Mouse (Mus musculus): ENCODE results near the gene Paqr8. TPM values are rescaled to one million over a fixed set of nuclear protein-coding genes. Genes with fewer than 3 reads are reported as not detected.
"Not testable (repeated sequence)": the region's sequence is repeated elsewhere in the genome, so short reads cannot be mapped to it uniquely, and the experiment has no call there.

Paqr8 gene
- polyA plus RNA-seq, 1 experiment from 2014 or later = 12.7 TPM

DNA sequence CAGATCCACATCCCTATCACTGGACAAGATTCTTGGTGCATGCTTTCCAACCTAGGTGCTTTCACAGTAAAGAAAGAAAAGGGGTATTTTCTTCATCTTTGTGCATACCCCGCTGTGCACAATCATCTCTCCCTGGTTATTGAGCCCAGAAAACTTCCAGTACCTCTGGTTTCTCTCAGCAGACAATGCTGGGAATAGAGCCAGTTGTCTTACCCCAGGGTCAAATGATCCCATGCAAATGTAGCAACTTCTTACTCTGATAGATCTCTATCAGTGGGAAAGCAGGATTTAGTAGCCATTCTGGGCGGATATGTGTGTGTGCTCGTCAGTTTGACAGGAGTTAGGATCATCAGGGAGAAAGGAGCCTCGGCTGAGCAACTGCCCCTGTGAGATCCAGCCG is 25.2 kb downstream of the Paqr8 start:
- Histone ChIP-seq H3K27me3 (no peaks in the 10 kb centered on the region), H3K4me3 (no peak overlapping the region), H3K4me1 (peaks cover 5% of the 10 kb centered on the region; the same call in 1 of the 2 replicates), H3K36me3 (ENCODE audit: poor library complexity, severe bottlenecking) (no peaks in the 10 kb centered on the region), H3K9me3 (replicated peaks) (no peaks in the 10 kb centered on the region), H3K9ac (no peak overlapping the region), H3K27ac (no peak overlapping the region), H3K4me2 (no peak overlapping the region)
- 82% methylated on average over 5 of the region's 5 CpGs for WGBS
- ATAC-seq = no peak

DNA sequence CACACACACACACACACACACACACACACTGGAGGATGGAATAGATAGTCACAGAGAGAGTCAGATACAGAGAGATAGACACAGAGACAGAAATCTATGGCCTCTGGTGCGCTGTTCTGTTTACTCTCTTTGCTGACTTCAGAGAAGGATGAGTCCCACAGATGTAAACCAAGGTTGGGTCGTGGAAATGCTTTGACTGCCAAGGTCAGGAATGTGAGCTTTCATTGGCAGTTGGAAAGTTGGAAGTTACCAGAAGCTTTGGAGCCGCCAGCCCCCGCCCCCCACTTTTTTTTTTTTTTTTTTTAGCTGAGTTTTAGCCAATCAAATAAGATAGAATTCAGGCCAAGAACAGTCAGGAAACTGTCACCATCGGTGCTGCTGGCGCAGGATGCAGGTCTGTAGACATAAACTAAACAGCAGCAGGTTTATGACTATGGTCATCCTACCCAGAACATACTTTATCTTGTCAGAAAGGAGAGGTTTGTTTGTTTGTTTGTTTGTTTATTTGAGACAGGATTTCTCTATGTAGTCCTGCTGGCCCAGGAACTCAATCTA is 27.2 kb downstream of the Paqr8 start:
- Histone ChIP-seq H3K9me3 (replicated peaks) (no peaks in the 10 kb centered on the region), H3K4me3 (no peak overlapping the region), H3K4me1 (peaks cover 10% of the 10 kb centered on the region), H3K27ac (no peak overlapping the region), H3K4me2 (no peak overlapping the region), H3K27me3 (no peaks in the 10 kb centered on the region), H3K9ac (no peak overlapping the region), H3K36me3 (ENCODE audit: poor library complexity, severe bottlenecking) (no peaks in the 10 kb centered on the region)
- WGBS = 95% methylated on average over 6 of the region's 6 CpGs
- ATAC-seq = no peak

DNA sequence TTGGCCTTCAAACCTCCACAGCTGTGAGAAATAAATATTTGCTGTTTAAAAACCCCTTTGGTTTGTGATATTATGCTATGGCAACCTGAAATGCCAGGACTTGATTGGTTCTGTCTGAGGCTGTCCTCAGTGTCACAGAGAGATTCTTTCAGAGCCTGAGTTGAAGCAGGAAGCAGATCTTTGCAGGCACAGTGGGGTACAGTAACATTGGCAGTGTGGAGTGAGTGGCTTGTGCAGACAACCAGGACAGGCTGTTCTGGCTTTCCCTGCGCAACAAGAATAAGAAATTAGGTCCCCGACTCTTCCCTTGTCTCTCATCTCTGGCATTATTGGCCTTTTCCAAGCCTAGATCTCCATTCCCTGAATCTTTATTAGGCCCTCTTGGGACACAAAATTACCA is 29.3 kb downstream of the Paqr8 start:
- H3K4me1 ChIP-seq = peaks cover 15% of the 10 kb centered on the region
- H3K9ac ChIP-seq = no peak overlapping the region
- no peaks in the 10 kb centered on the region for H3K9me3 ChIP-seq (replicated peaks)
- no peak overlapping the region for H3K4me2 ChIP-seq
- H3K27ac ChIP-seq = no peak overlapping the region
- no peaks in the 10 kb centered on the region for H3K36me3 ChIP-seq (ENCODE audit: poor library complexity, severe bottlenecking)
- H3K27me3 ChIP-seq = no peaks in the 10 kb centered on the region
- no peak overlapping the region for H3K4me3 ChIP-seq
- 93% methylated on average over 2 of the region's 2 CpGs for WGBS
- ATAC-seq = no peak

DNA sequence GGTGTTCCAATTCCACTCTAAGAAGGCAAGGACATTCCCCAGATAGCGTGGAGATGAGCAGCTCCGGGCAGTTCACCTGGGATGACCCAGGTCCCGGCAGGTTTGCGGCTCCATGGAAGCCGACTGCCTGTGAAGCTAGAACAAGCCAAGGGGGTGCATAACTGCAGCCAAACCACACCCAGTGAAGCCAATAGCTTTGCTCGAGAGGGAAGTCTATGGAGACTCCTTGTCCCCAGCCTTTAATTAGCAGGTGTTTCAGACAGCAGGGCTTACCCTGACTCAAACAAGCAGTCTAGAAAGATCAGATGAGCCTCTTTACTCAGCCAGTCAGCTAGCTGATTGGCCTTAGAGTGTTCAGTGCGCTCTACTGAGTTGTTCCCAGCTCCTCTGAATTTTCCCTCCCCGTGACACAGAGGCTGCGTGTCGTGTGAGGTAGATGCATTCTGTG is 30.7 kb downstream of the Paqr8 start:
- H3K36me3 ChIP-seq (ENCODE audit: poor library complexity, severe bottlenecking) = no peaks in the 10 kb centered on the region
- 83% methylated on average over 10 of the region's 10 CpGs for WGBS
- peaks cover 15% of the 10 kb centered on the region for H3K4me1 ChIP-seq
- no peaks in the 10 kb centered on the region for H3K9me3 ChIP-seq (replicated peaks)
- H3K4me3 ChIP-seq = no peak overlapping the region
- no peak overlapping the region for H3K27ac ChIP-seq
- ATAC-seq = peak; percentile 52; the same call in 1 of the 2 replicates
- H3K27me3 ChIP-seq = no peaks in the 10 kb centered on the region
- no peak overlapping the region for H3K4me2 ChIP-seq
- H3K9ac ChIP-seq = no peak overlapping the region

DNA sequence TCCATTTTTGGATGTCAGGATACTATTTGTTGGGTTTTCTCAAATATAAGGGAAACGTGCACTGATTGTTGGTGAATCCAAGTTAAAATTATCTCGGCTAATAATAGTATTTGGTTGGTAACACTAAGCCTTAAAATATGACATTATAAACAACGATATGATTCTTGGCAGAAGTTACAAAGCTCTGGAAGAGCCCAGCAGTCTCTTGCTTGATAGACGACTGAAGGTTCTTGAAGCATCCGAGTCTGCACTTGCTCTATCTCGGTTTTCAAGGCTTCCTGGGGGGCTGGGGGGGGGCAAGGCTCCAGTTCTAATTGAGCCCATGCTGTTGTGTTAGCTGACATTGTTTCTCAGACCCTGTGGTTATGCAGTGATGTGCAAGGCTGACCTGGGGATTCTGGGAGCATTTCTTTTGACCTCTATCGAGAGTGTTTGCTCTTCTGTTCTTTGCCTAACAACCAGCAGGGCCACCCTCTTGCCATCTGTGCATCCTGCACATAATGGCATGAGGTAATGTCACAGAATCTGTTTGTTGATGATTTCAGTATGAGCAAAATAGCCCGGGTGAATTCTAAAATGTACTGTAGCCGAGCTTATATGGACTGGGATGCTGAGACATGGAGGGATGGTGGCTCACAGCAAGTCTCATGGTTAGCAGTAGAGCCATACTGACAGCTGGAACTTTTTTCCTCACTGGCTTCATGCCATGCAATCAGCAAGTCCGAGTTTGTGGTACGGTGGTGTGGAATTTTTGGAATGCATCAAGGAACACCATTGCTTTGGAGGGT is 32.4 kb downstream of the Paqr8 start:
- Histone ChIP-seq H3K27me3 (no peaks in the 10 kb centered on the region), H3K9me3 (replicated peaks) (no peaks in the 10 kb centered on the region), H3K4me1 (peaks cover 15% of the 10 kb centered on the region), H3K4me2 (no peak overlapping the region), H3K4me3 (no peak overlapping the region), H3K27ac (0 out of 2 replicates have a peak overlapping the region, but pooled peaks have one; percentile 22), H3K9ac (no peak overlapping the region), H3K36me3 (ENCODE audit: poor library complexity, severe bottlenecking) (no peaks in the 10 kb centered on the region)
- 59% methylated on average over 11 of the region's 11 CpGs for WGBS
- peak; percentile 57 for ATAC-seq

DNA sequence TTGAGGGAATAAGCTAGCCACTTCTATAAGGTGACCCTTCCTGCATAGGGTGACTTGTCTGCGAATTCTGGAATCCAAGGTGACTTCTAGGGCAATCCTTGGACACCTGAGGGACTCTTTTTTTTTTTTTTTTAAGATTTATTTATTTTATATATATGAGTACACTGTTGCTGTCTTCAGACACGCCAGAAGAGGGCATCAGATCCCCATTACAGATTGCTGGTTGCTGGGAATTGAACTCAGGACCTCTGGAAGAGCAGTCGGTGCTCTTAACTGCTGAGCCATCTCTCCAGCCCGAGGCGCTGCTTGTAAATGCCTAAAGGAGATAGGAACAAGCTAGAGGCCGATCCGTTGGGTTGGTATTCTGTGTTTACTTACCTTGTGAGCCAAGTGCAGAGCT is 34.9 kb downstream of the Paqr8 start:
- WGBS = 90% methylated on average over 7 of the region's 7 CpGs
- ATAC-seq = not testable (repeated sequence)

DNA sequence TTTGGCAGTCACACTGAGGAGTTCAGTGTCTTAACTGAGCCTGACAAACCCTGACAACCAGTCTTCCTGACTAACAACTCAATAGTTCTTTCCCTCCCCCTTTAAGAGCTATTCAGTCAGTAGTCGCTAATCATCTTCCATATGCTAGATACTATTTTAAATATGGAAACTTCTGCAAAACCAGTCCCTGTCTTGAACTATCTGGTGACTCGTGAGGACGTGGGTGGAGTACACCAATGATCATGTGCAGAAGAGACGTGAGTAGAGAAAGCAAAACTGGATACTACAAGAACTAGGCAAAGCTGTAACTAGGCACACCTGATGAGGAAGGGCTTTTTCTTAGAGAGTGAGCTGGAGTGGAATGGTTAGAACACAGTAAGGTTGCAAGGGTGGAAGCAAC is 35.5 kb downstream of the Paqr8 start:
- no peak overlapping the region for H3K4me3 ChIP-seq
- peaks cover 15% of the 10 kb centered on the region for H3K4me1 ChIP-seq
- H3K36me3 ChIP-seq (ENCODE audit: poor library complexity, severe bottlenecking) = no peaks in the 10 kb centered on the region
- no peak for ATAC-seq
- H3K4me2 ChIP-seq = no peak overlapping the region
- H3K27me3 ChIP-seq = no peaks in the 10 kb centered on the region
- no peaks in the 10 kb centered on the region for H3K9me3 ChIP-seq (replicated peaks)
- WGBS = 95% methylated on average over 4 of the region's 4 CpGs
- no peak overlapping the region for H3K9ac ChIP-seq
- H3K27ac ChIP-seq = no peak overlapping the region

More for the DNA sequence above, 34.9 kb downstream of the Paqr8 start:
- H3K27me3 ChIP-seq; H3K36me3 ChIP-seq (ENCODE audit: poor library complexity, severe bottlenecking); H3K4me3 ChIP-seq; H3K4me2 ChIP-seq; H3K9ac ChIP-seq; H3K27ac ChIP-seq; H3K9me3 ChIP-seq (replicated peaks): not testable (repeated sequence)
- H3K4me1 ChIP-seq = peaks cover 15% of the 10 kb centered on the region

DNA sequence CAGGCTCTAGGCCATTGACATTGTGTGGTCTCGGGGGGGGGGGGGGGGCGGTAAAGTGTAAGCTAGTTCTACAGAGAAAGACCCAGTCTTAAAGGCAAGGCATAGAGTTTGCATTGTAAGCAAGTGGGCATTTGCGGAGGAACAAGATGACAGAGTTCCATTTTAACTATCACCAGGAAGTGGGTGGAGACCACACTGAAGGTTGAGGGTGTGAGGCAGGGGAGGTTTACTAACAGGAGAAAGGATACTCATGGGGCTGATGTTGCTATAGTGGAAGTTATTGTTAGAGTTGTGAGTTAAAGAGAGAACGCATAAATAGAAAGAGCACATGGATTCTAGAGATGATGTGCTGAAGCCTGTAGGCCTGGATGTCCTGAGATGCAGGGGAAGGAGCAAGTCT is 36.0 kb downstream of the Paqr8 start:
- no peaks in the 10 kb centered on the region for H3K27me3 ChIP-seq
- peaks cover 10% of the 10 kb centered on the region for H3K4me1 ChIP-seq
- no peak overlapping the region for H3K4me3 ChIP-seq
- ATAC-seq = no peak
- no peak overlapping the region for H3K9ac ChIP-seq
- H3K9me3 ChIP-seq (replicated peaks) = no peaks in the 10 kb centered on the region
- H3K4me2 ChIP-seq = no peak overlapping the region
- no peak overlapping the region for H3K27ac ChIP-seq
- no peaks in the 10 kb centered on the region for H3K36me3 ChIP-seq (ENCODE audit: poor library complexity, severe bottlenecking)
- 83% methylated on average over 4 of the region's 4 CpGs for WGBS

DNA sequence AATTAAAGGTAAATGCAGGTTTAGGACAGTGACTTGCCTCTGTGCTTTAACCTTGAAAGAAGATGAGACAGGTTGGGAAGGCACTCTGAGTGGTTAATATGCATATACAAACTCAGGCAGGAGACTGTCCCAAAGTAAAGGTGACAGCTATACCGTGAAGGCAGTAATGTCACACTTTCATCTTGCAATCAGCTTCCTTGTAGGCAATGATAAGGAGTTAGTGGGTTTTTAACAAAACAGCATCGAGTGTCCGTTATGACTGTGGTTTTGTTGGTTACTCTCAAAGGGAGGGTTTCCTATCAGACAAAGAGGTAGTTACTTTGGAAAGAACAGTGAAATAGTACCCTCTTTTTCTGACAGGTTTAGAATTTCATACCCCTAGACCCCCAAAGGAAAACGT is 38.1 kb downstream of the Paqr8 start:
- no peaks in the 10 kb centered on the region for H3K36me3 ChIP-seq (ENCODE audit: poor library complexity, severe bottlenecking)
- no peak overlapping the region for H3K4me2 ChIP-seq
- H3K9ac ChIP-seq = no peak overlapping the region
- ATAC-seq = no peak
- no peaks in the 10 kb centered on the region for H3K27me3 ChIP-seq
- no peak overlapping the region for H3K4me3 ChIP-seq
- 82% methylated on average over 4 of the region's 4 CpGs for WGBS
- no peaks in the 10 kb centered on the region for H3K4me1 ChIP-seq
- H3K27ac ChIP-seq = no peak overlapping the region
- no peaks in the 10 kb centered on the region for H3K9me3 ChIP-seq (replicated peaks)

DNA sequence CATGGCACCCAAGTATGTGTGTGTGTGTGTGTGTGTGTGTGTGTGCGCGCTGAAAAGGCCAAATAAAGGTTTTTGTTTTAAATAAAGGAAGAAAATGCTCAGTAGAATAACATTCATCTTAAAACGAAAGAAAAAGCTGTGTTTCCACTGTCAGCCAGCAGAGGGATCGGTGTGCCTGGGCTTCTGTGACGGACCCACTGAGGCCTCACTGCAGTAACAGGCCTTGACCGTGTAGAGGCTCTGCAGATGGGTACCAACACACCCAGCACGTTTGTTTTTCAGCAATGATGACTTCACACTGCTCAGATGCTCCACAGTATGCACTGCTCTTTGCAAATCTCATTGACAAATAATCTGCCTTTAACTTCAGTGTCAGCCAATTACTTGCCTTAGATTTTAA is 43.1 kb downstream of the Paqr8 start:
- no peaks in the 10 kb centered on the region for H3K9me3 ChIP-seq (replicated peaks)
- H3K4me3 ChIP-seq = no peak overlapping the region
- H3K36me3 ChIP-seq (ENCODE audit: poor library complexity, severe bottlenecking) = peaks cover 27% of the 10 kb centered on the region
- no peak overlapping the region for H3K27ac ChIP-seq
- ATAC-seq = peak; percentile 85
- no peaks in the 10 kb centered on the region for H3K4me1 ChIP-seq
- no peaks in the 10 kb centered on the region for H3K27me3 ChIP-seq
- no peak overlapping the region for H3K4me2 ChIP-seq
- H3K9ac ChIP-seq = no peak overlapping the region
- 16% methylated on average over 7 of the region's 7 CpGs for WGBS

DNA sequence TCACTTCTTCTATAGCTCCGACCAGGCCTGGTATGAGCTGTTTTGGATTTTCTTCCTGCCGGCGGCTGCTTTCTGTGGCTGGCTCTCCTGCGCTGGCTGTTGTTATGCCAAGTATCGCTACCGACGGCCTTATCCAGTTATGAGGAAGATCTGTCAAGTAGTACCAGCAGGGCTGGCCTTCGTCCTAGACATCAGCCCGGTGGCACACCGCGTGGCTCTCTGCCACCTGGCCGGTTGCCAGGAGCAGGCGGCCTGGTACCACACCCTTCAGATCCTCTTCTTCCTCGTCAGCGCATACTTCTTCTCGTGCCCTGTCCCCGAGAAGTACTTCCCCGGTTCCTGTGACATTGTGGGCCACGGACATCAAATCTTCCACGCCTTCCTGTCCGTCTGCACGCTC is 44.7 kb downstream of the Paqr8 start:
- peaks cover 27% of the 10 kb centered on the region for H3K36me3 ChIP-seq (ENCODE audit: poor library complexity, severe bottlenecking)
- no peak overlapping the region for H3K27ac ChIP-seq
- no peak overlapping the region for H3K4me3 ChIP-seq
- H3K27me3 ChIP-seq = no peaks in the 10 kb centered on the region
- no peak; the same call in 1 of the 2 replicates for ATAC-seq
- no peak overlapping the region for H3K4me2 ChIP-seq
- H3K9me3 ChIP-seq (replicated peaks) = no peaks in the 10 kb centered on the region
- 85% methylated on average over 22 of the region's 22 CpGs for WGBS
- H3K4me1 ChIP-seq = no peaks in the 10 kb centered on the region
- H3K9ac ChIP-seq = no peak overlapping the region

DNA sequence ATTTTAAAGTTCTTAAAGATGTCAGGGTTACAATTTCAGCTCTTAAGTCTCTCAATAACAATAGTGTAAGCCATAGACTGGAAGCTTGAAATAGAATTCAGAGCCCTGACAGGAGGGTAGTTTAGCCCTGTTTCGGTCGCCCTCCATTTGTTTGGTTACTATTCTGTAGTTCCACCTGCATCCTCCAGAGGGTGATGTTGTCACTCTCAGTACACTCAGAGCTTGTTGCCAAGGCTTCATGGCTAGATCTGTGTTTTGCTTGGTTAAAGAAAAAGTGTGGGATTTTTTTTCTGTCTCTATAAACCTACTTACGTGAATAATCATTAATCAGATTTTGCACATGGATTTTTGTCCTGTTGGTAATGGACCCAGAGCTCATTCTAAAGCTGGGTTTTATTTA is 48.6 kb downstream of the Paqr8 start:
- H3K27ac ChIP-seq = no peak overlapping the region
- no peaks in the 10 kb centered on the region for H3K27me3 ChIP-seq
- H3K9ac ChIP-seq = no peak overlapping the region
- peaks cover 27% of the 10 kb centered on the region for H3K36me3 ChIP-seq (ENCODE audit: poor library complexity, severe bottlenecking)
- no peak overlapping the region for H3K4me3 ChIP-seq
- H3K4me1 ChIP-seq = no peaks in the 10 kb centered on the region
- peak; percentile 67 for ATAC-seq
- no peak overlapping the region for H3K4me2 ChIP-seq
- 28% methylated on average over 3 of the region's 3 CpGs for WGBS
- peaks cover 4% of the 10 kb centered on the region; the same call in 1 of the 2 replicates for H3K9me3 ChIP-seq (replicated peaks)
